Mouse (Mus musculus) testis, adult 2 months (tissue): ENCODE data around the gene Rap1gap.

Source experiments
- CTCF ChIP-seq: fragments of 200-500 bp; IDR thresholded peaks from 2 replicates; pipeline ENCODE4 v1.5.1; 2012; ENCODE audit warnings: low read depth, mild to moderate bottlenecking, inconsistent platforms, low read length, moderate library complexity; ENCODE audit not compliant: control insufficient read depth, insufficient read depth, insufficient replicate concordance
- POLR2A ChIP-seq: fragments of 200-500 bp; IDR thresholded peaks from 2 replicates; pipeline ENCODE4 v1.6.1; 2012; ENCODE audit warnings: low read depth, mild to moderate bottlenecking, inconsistent platforms, low read length, moderate library complexity; ENCODE audit not compliant: control insufficient read depth

DNA sequence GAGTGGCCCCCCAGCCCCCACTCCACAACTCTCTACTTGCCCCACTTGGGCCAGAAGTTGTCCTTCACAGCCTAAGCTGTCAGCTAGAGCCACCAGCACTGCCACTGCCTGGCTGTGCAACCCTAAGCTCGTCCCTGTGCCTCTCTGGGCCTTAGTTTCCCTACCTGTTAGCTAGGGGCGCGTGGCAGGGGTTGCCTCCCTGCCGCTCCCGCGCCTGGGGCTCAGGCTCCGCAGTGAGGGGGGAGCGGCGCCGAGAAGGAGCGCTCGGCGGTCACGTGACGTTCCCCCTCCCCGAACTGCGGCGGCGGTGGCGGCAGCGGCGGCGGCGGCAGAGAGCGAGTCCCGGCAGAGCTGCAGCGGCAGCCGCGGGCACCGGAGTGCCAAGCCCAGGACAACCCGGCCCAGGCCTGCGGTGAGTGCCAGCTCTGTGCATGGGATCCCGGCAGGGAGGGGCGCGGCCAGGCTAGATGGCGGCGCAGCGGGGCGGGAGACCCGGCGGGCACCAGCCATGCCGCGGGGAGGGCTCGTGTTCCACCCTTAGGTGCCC, at the start of gene Rap1gap:
- no peak for TF ChIP-seq POLR2A
- TF ChIP-seq CTCF = no peak
